In genomic region chr16:13419752-13420151, GRCm38 (mm10) we compare ENCODE assay signal across 17 mouse cellular contexts.
"Had no signal": no experiment of that assay in that cellular context is flagged by ENCODE, and none has a peak within 500 bp of the region (broad histone marks: within the 10 kb centered on the region; RNA-seq: fewer than 3 reads in every experiment).

No protein-coding gene starts in this region.

- H3K4me2 ChIP-seq: kidney, embryonic 15.5 days; limb, embryonic 12.5 days; liver, embryonic 13.5 days; lung, embryonic 15.5 days; midbrain, embryonic 11.5 days; neural tube, embryonic 13.5 days had no signal

- H3K27me3 ChIP-seq: kidney, embryonic 15.5 days; limb, embryonic 12.5 days; liver, embryonic 13.5 days; lung, embryonic 15.5 days; neural tube, embryonic 13.5 days had no signal

- ATAC-seq: liver, postnatal 0 days; midbrain, embryonic 16.5 days had no signal

- H3K36me3 ChIP-seq: kidney, embryonic 15.5 days; liver, embryonic 13.5 days; lung, embryonic 15.5 days had no signal

- H3K27ac ChIP-seq: kidney, embryonic 15.5 days; limb, embryonic 12.5 days; liver, embryonic 13.5 days; lung, embryonic 15.5 days; neural tube, embryonic 13.5 days had no signal

- DNase-seq: kidney, postnatal 14 days; layer of hippocampus, postnatal 36 days; liver; liver, embryonic 13.5 days; liver, postnatal 0 days; lung, postnatal 14 days; retina, postnatal 1 day; right cerebral cortex, postnatal 4 days; spleen, adult 18-20 months; thymus, adult 18-20 months; thymus, postnatal 14 days had no signal

- H3K4me1 ChIP-seq: kidney, embryonic 15.5 days; limb, embryonic 12.5 days; lung, embryonic 15.5 days; neural tube, embryonic 13.5 days had no signal

- H3K4me3 ChIP-seq: kidney, embryonic 15.5 days; limb, embryonic 12.5 days; liver, embryonic 13.5 days; lung, embryonic 15.5 days; neural tube, embryonic 13.5 days had no signal

- H3K9ac ChIP-seq: kidney, embryonic 15.5 days; limb, embryonic 12.5 days; liver, embryonic 13.5 days; liver, postnatal 0 days; lung, embryonic 15.5 days; neural tube, embryonic 13.5 days had no signal

- H3K9me3 ChIP-seq: kidney, embryonic 15.5 days; limb, embryonic 12.5 days; liver, embryonic 13.5 days; lung, embryonic 15.5 days; neural tube, embryonic 13.5 days had no signal
